Mouse (Mus musculus) cortical plate, adult 2 months (tissue): Measurements from ENCODE around the gene Inka2.

ENCODE experiments used
- CTCF ChIP-seq: fragments of 200-500 bp; IDR thresholded peaks from 2 replicates; pipeline ENCODE4 v1.5.1; 2011; ENCODE audit warnings: mild to moderate bottlenecking, control low read depth, low read length; ENCODE audit not compliant: insufficient read depth; ENCODE audit errors: extremely low read depth
- POLR2A ChIP-seq: fragments of 200-500 bp; IDR thresholded peaks from 2 replicates; pipeline ENCODE4 v1.6.1; 2011; ENCODE audit warnings: mild to moderate bottlenecking, low read length, control low read depth; ENCODE audit not compliant: insufficient read depth; ENCODE audit errors: extremely low read depth

DNA sequence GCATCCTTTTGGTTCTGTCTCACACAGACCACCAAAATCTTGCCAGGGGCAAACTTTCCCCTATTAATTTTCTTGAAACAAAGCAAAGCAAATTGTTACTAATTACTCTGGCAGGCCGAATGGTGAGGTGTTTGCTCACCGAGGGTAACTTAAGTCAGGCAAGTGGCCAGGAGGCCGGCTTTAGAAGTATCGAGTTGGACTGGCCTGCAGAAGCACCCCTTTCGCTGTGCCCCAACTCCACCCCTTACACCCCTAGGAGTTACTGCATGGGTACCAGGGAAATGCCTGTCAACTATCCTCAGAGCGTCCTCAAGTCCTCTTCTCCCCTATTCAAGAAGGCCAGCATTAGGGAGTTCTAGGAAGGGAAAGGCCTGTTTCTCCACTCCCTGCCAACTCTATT is 828 bp upstream of the Inka2 start:
- no peak for TF ChIP-seq CTCF
- TF ChIP-seq POLR2A, result no peak
